Mouse (Mus musculus): Measurements from ENCODE around the gene Asap2. TPM values are rescaled to one million over a fixed set of nuclear protein-coding genes. Genes with fewer than 3 reads are reported as not detected.
"Not testable (repeated sequence)": the region's sequence is repeated elsewhere in the genome, so short reads cannot be mapped to it uniquely, and the experiment has no call there.

The Asap2 gene
- 1 to 10 TPM; 2.6 to 3.8 (median 3.0) TPM for total RNA-seq (2022)

DNA sequence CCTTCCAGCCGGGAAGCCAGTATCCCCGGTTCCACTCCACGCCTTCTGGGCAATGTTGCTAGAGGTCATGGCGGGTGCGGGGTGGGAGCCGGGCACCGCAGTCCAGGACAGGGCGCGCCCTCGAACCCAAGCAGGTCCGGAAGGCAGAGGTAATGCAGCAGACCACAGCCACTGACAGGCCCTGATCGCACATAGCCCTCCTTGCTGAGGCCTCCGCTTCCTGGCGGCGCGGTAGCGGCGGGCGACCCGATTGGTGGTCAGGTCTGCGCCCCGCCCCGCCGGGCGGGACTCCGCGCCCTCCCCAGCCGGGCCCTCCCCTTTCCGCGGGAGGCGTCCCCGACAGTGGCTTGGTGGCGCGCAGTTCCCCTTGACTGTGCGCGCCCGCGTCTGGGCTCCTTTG lies at the start of gene Asap2:
TSS of gene Asap2 (plus strand) at position 328 of the 400 bp plus-strand sequence.
- peak; percentile 18 to 29 for DNase-seq (ENCODE audit: low spot score in 2 of 2)

DNA sequence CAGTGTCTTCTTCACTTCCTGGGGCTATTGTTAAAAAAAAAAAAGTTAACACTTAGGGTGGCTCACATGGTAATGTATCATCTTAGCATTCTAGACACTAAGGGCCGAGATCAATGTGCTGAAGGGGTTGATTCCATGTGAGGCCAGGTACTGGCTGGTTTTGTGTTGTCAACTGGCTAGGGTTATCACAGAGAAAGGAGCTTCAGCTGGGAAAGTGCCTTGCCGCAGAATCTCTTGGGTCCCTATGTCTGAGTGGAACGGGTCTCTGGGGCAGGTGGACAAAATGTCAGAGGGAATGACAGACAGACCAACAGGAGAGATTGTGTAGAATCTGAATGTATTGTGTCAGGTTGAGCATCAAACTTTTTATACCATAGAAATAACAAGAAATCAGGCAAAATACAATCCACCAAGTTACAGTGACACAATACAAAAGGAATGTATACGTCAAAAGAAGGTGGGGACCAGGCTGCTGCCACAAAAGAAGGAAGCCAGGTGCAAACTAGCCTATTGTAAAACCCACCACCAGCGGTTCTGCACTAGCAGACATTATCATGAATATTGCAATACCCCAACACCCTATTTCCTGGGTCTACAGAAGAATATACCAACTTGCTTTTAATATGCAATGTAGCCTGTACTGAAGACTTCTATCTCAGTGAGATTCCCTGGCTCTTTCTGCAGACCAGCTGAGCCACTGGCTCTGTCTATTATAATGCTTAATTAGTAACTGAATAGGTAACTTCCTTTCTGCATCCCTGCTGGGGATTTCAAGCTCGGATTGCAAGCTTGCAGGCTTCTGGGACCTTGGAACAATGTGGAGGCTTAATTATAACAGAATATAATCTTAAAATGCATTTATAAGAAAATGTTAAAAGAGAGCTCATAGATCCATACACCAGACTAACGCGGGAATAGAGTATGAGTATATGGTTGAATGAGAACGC lies 42.9 kb upstream of the Asap2 start:
- DNase-seq (ENCODE audit: low spot score in 2 of 2), result not testable (repeated sequence)

GRCm38 (mm10) chr12:20990579-20990978 lies 320 bp downstream of the Asap2 start:
- not testable (repeated sequence) for DNase-seq (ENCODE audit: low spot score in 2 of 2)

DNA sequence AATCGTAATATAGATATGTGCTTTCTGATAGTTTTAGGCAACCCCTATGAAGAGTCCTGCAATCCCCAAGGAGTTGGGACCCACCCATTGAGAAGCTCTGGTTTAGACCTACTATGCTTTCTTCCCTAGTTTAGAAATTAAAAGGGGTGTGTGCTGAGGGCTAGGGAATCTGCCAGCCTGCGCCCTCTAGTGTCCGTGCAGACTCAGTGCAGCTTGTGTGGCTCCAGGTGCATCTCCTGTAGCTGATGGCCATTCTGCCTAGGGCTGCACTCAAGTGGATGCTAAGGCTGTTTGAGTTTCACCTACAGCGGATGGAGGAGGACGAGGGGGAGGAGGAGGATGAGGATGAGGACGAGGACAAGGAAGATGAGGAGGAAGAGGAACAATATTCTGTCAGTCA lies 40.6 kb downstream of the Asap2 start:
- not testable (repeated sequence) for DNase-seq (ENCODE audit: low spot score in 2 of 2)

- not testable (repeated sequence) for DNase-seq (ENCODE audit: low spot score in 2 of 2)
Observed at GRCm38 (mm10) chr12:21046716-21047115, 56.5 kb downstream of the Asap2 start.

DNA sequence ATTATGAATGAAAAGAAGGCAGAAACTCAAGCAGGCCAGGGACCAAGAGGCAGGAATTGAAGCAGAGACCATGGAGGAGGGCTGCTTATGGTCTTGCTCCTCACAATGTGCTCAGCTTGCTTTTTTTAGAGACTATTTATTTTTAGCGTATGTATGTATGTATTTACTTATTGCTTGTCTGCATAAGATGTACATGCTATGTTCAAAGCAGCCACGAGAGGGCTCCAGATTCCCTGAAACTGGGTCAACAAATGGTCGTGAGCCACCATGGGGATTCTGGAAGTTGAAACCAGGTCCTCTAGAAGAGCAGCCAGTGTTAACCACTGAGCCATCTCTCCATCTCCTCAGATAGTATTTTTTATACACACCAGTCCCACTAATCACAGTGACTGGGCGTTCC lies 85.5 kb downstream of the Asap2 start:
- DNase-seq (ENCODE audit: low spot score in 2 of 2), result peak; percentile 35 to 38

DNA sequence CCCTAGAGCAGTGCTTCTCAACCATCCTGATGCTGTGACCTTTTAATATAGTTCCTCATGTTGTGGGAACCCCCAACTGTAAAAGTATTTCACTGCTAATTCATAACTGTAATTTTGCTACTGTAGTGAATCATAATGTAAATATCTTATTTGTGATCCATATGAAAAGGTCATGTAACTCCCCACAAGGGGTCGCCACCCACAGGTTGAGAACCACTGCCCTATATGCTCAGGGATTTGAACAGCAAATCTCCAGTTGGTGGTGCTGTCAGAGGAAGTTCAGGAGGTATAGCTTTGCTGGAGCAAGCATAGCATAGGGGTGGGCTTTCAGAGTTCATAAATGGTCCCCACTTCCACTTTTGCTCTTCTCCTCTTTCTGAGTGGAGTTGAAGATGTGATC lies 99.9 kb downstream of the Asap2 start:
- DNase-seq (ENCODE audit: low spot score in 2 of 2), result not testable (repeated sequence)

DNA sequence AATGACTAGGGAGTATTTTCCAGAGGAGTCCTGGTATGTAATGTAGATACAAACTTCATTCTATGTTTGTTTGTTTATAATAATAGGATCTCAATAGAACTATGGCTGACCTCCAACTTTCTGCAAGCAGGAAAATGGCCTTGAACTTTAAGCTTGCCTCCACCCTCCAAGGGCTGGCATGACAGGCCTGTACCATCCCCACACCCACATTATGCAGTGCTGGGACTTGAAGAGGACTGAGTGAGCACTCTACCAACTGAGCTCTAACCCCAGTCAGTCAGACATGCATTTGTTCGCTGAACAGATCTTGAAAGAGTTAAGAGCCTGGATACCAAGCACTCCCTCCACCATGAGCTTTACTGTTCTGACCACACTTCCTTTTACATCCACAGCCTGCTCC lies 102.2 kb downstream of the Asap2 start:
- DNase-seq (ENCODE audit: low spot score in 2 of 2), result not testable (repeated sequence)

DNA sequence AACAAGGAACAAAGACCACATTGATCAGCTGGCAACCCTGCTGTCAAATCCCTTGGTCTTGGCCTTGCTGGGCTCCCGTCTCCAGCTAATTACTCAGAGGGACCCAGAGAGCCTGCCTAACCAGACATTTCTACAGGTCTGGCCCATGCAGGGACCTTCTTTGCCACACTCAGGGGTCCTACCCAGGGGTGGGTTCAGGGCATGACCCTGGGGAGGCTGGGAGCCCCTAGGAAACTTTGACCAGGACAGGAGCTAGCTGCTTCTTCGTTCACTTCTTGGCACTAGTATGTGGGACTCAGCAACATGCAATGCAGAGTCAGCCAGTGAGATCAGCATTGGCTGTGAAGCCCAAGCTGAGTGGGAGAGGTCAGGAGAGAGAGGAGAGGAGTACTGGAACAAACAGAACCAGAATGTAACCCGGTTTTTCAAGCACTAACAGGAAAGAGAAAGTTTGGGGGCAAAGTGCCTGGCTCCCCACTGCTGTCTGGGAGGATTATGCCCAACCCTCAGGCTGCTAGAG lies 107.6 kb downstream of the Asap2 start:
- DNase-seq (ENCODE audit: low spot score in 2 of 2), result not testable (repeated sequence)

GRCm38 (mm10) chr12:21111116-21111475 lies 120.8 kb downstream of the Asap2 start:
- DNase-seq (ENCODE audit: low spot score in 2 of 2), result not testable (repeated sequence)

DNA sequence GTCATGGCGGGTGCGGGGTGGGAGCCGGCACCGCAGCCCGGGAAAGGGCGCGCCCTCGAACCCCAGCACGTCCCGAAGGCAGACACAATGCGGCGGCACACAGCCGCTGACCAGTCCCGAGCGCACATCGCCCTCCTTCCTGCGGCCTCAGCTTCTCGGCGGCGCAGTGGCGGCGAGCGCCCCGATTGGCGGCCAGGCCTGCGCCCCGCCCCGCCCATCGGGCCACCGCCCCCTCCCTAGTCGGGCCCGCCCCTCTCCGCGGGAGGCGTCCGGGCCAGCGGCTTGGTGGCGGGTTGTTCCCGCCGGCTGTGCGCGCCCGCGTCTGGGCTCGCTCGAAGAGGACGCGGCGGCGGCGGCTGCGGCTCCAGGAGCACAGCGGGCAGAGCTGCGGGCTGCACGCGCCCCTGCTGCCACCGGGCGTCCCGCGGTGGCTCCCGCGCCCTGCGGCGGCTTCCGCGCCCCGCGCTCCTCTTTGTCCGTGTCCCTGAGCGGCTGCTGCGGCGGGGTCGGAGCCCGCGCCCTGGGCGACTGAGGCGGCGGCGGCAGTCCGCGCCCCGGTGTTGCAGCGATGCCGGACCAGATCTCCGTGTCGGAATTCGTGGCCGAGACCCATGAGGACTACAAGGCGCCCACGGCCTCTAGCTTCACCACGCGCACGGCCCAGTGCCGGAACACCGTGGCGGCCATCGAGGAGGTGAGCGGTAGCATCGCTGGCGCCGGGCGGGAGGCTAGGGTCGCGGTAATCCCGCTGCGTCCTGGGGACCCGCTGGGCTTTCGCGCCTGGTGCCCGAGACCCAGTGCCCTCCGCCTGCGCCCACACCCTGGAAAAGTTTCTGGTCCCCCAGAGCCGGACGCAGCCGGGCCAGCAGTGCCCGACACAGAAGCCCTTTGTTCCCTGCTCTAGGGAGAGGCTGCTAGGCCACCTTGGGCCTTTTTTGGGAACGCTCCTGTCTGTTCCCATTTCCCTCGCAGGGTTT lies 121.5 kb downstream of the Asap2 start:
- DNase-seq (ENCODE audit: low spot score in 2 of 2), result peak; percentile 59 to 65

DNA sequence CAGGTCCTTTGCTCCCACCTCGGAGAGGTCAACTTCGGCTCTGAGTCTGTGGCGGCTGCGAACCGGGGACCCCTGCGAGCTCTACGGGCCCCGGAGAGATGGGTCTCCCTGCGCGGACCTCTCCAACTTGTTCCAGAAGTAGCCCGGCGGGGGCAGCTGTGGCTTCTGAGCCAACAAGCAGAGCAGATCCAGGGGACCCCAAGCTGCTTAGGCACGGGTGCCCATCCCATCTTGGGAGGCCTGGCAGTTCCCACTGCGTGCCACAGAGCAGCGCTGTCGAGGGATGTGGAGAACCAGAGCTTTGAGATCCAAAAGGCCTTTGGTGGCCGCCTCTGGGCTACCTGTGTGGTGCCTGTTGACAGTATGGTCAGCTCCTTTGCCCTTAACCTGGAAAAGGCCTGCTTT lies 122.2 kb downstream of the Asap2 start:
- peak; percentile 13 to 16 for DNase-seq (ENCODE audit: low spot score in 2 of 2)

DNA sequence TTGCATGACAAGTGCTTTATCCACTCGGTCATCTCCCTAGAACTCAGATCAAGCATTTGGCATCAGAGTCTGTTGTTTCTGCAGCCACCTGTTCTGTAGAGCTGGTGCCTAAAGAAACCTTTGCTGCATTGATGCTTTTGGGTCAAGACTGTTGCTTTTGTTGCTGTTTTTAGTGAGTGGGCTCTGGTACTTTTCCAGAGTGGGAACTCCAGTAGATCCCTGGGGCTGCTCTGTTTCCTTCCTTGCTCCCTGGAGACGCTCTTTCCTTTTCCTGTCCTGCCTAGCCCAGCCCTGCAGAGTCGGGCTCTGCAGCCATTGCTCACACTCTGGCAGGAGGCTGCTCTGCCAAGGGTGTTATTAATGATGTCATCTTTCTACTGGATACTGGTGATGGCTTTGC lies 129.2 kb downstream of the Asap2 start:
- DNase-seq (ENCODE audit: low spot score in 2 of 2), result no peak

GRCm38 (mm10) chr12:21122818-21123217 lies 132.6 kb downstream of the Asap2 start:
- DNase-seq (ENCODE audit: low spot score in 2 of 2), result no peak

- DNase-seq (ENCODE audit: low spot score in 2 of 2), result no peak
Observed at GRCm38 (mm10) chr12:21123647-21124046, 133.4 kb downstream of the Asap2 start.

- no peak for DNase-seq (ENCODE audit: low spot score in 2 of 2)
Observed at GRCm38 (mm10) chr12:21125675-21126470, 135.6 kb downstream of the Asap2 start.

GRCm38 (mm10) chr12:21126516-21126915 lies 136.3 kb downstream of the Asap2 start:
- no peak for DNase-seq (ENCODE audit: low spot score in 2 of 2)

GRCm38 (mm10) chr12:21128930-21129869 lies 138.9 kb downstream of the Asap2 start:
- DNase-seq (ENCODE audit: low spot score in 2 of 2), result no peak

- no peak for DNase-seq (ENCODE audit: low spot score in 2 of 2)
Observed at GRCm38 (mm10) chr12:21130274-21130823, 140.1 kb downstream of the Asap2 start.
